Mouse (Mus musculus) thymus, adult 2 months (tissue): ENCODE results near the gene Ech1.

Experiments
- CTCF ChIP-seq: fragments of 200-500 bp; IDR thresholded peaks from 2 replicates; pipeline ENCODE4 v1.5.1; 2012; ENCODE audit warnings: mild to moderate bottlenecking, control low read depth, low read length, moderate library complexity, borderline replicate concordance; ENCODE audit not compliant: control insufficient read depth, poor library complexity, insufficient read depth; ENCODE audit errors: extremely low read depth
- POLR2A ChIP-seq: fragments of 200-500 bp; IDR thresholded peaks from 2 replicates; pipeline ENCODE4 v1.6.1; 2012; ENCODE audit warnings: mild to moderate bottlenecking, low read length, control low read depth, moderate library complexity; ENCODE audit not compliant: control insufficient read depth, poor library complexity, insufficient read depth; ENCODE audit errors: extremely low read depth

- TF ChIP-seq POLR2A (no peak), CTCF (no peak)
These were observed 24.8 kb downstream of the Ech1 start for GRCm38 (mm10) chr7:28849700-28850236.
